Mouse (Mus musculus) ZHBTc4 (cell line): Measurements from ENCODE around the gene Ttyh3.

Source experiments
- DNase-seq: peaks from one replicate; pipeline ENCODE4 v3.0.0-alpha.2; 2011; ENCODE audit warnings: low read depth, low spot score

Ttyh3 gene

DNA sequence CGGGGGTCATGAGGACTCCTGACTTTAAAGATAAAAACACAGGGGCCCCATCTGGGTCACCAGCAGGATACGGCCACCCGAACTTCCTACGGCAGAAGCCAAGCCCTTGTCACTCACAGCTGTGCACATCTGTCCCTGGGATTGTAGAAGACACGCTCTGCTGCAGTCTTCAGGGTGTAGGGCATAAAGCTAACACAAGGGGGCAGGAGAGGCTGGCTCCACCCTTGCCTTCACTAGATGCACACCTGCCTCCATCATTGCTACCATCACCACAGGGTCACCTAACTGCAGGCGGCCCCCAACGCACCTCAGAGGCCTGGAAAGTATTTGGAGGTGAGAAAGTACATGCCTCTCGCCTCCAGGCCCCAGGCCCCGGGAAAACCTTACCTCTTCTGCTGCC is 19.8 kb downstream of the Ttyh3 start:
- peak; percentile 54 for DNase-seq

DNA sequence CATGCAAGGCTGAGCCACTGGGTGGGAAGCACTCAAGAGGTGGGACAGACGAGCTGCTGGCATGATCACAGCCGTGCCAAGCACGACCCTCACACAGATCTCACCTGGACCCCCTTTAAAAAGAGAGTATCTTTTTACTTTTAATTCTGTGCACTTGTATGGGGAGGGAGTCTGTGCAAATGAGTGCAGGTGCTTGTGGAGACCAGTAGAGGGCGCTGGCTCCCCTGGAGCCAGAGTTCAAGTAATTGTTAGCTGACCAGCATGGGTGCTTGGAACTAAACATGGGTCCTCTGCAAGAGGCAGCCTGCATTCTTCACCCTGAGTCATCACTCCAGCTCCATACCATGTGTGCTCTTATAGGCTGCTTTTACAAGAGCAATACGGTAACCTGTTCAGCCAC is 21.3 kb downstream of the Ttyh3 start:
- DNase-seq: no peak

DNA sequence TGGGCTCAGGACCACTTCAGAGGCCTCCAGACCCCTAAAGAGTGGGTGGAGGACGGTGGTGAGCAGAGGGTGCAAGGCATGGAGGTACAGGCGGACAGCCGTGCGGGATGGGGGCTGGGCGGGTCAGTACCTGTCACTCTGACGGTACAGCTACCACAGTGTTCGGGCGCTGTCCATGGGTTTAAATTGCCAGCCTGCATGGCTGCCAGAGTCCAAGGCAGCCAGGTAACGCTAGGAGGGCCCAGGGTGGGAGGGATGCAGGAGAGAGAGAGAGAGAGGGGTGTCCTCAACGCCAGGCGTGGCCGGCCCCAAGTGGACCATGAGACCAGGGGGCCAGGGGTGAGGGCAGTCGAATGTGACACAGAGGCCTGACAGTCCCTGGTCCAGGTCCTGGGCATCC is 23.9 kb downstream of the Ttyh3 start:
- DNase-seq: no peak

DNA sequence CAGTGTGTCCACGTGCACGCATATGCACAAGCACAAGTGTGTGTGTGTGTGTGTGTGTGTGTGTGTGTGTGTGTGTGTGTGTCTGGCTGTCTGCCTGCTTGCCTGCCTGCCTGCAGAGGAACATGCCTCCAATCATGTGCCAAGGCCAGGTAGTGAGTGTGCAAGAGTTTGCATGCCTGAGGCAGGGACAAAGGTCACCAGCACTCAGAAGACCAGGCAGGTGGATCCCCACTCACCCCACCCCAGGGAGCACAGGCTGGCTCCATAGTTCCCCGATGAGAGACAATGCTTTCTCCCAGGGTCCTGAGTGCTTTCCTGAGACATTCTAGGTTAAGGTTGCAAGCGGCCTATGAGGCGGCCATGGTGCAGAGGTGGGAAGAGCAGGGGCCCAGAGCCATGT is 24.6 kb downstream of the Ttyh3 start:
- DNase-seq: no peak

DNA sequence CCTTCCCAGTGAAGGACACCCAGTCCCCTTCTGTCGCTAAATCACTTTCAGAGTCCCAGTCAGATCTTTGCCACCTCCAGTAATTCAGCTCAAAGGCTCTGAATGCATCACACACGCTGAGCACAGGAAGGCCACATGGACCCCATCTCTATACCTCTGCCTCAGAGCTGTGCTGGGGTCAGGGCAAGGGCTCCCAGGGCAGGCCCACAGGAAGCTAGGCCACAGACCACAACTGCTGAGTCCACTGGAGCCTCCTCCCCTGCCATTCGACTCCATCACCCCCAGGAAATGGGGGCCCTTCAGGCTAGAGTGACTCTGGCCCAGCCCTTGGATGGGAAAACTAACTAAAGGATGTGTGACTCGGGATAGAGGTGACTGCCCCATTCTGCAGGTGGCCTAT is 25.0 kb downstream of the Ttyh3 start:
- no peak for DNase-seq

DNA sequence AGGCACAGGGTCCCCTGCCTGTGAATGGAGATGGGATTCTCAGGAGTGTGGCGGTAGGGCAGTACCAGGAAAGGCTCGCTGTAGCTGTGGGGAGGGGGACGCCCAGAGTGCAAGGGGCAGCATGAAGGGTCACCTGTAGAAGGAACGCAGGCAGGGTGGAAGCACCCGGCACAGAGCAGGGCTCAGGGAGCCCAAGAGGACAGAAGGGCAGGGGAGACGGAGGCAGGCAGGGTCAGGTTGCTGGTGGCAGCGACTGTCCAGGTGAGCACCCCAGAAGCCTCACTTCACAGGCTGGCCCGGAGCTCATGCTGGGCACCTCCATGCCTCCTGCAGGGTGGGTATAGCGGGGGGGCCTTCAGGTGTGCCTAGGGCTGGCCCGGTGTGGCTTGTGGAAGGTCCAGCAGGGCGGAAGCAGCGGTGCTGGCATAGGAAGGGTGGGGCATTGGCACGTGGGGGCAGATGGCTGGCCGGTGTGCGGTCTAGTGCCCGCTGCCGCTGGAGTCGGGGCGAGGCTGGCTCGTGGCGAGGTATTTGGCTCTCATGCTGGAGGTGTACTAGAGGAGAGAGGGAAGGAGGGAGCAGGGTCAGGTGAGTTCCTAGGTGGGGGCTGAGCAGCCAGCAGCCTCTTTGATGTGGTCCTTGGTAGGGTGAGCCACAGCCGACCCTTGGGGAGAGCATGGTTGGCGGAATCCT is 25.7 kb downstream of the Ttyh3 start:
- no peak for DNase-seq

DNA sequence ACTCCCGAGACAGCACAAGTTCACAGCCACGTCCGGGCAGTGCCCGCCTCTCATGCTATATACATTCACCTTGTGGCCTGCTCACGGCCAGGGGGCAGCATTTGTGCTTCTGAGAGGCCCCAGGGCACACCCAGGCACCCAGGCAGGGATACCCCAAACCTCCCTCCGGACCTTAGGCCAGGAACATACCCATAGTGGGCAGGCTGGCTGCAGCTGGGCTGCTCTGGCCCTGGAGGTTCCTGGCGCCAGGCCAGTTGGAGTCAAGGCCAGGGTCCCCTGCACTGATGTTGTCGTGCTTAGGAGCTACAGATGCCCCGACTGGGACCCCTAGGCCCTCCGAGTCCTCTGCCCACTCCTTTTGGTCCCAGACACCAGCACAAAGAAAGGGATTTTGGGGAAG is 27.3 kb downstream of the Ttyh3 start:
- no peak for DNase-seq

DNA sequence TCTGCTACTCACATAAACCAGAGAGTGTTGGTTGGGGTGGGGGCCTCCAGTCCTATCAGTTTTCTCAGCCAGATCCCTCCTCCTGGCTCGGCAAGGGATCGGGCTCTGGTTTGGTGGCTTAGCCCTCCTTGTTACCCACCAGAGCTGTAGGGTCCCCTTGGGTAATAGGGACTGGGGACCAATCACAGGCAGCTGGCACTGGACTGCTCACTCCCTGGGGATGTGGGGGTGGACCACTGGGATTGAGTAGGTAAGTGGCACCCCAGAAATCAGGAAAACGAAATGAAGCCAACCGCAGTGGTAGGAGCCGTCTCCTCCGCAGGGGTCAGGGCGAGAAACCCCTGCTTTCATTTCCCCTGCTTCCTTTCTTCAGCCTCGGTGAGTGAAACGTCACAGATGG is 27.7 kb downstream of the Ttyh3 start:
- DNase-seq: no peak

DNA sequence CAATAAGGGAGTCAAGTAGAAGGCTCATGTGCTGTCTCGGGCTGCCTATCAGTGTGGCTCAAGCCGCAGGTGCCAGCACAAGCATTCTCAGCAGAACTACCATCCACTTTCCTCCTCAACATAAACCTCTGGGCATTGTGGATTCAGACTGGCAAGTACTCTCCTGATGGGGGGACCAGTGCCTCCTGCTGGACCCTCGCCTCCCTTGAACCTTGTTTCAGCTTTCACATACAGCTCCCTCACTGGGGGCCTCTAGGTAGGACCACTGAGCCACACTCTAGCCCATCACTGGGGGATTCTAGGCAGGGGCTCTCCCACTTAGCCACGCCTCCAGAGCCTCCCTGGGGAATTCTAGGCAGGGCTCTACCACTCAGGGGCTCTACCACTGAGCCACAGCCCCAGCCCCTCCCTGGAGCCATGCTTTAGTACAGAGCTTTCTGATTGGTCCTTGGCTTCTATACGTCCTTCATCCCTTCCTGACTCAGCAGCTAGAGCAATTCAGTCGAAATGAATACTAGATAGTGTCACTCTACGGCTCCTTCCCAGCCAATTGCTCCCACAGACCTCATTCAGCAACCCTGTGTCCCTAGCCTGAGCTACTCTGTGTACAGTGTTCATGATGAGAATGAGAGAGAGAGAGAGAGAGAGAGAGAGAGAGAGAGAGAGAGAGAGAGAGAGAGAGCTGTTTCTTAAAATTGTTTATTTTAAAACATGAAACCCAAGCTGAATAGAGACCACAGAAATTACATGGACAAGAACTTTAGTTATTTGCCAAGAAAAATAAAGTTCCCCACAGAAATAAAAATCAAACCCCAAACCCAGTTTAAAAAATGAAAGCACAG is 28.7 kb downstream of the Ttyh3 start:
- DNase-seq: no peak

DNA sequence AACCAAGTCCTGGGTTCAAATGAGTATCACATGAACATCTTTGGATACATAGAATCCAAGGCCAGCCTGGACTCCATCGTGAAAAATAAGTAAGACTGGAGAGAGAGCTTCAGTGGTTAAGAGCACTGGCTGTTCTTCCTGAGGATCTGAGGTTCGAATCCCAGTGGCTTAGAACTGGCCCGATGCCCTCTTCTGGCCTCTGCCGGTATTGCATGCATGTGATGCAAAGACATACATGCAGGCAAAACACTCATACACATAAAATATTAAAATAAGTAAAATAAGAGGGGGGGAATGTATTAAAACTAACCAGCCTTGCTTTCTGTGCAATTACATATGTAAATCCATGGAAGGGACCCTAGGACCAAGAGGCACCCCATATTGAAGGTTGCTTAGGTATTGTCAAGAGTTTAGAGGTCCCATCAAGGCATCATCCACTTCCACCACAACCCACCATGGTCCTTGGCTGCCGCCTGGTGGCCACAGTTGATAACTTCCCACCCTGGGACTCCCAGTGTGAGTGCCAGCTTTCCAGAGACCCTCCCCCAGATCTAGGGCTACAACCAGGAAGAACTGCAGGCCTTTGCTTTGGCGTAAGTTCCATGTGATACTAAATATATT is 29.6 kb downstream of the Ttyh3 start:
- peak; percentile 90 for DNase-seq

DNA sequence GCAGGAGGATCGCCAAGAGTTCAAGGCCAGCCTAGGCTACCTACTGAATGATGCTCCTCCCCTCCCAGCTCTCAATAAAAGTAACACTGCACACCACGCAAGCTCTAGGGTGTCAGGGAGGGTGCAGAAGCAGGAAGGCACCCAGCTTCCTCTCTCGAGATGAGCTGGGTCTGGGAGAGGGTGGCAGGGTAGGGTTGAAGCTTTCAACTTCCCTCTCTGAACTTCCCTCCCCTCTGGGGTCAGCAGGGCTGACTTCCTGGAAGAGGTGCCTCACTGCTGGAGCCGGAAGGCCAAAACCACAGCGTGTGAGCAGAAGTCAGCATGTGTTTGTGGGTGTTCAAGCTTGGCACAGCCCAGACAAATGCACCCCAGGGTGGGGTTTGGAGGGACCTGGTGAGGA is 31.1 kb downstream of the Ttyh3 start:
- no peak for DNase-seq

DNA sequence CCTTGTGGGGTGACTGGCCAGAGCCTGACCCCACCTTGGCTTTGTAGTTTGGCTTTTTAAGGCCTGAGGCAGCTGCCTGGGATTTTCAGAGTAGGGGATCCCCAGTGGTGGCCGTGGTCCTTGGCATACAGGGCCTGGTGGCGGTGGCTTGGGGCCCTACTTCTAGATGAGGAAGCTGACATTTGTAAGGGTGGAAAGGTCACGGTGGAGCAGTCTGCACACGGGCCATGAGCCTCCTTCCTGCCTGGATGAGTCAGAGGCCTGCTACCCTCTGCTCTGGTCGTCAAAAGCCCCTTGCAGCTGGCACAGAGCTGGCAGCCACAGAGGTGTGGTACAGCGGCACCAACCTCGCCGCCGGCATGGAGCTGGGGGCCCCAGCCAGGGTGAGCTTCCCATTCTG is 32.1 kb downstream of the Ttyh3 start:
- no peak for DNase-seq

DNA sequence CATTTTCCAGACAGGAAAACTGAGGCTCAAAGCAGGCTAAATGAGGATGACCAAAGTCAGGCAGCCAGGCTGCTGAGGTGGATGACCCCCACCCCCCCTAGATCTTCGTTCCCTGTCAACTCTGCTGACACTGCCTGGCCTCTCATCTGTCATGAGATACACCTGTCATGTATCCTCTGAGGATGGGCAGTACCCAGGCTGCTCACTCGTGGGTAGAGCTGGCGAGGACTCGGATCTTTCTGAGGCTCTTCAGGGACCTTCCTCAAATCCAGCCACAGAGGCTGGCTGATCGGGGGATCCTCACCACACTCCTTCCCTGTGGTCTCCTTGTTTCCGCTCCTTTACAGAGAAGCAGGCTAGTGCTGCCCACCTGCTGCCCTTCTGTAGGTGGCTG is 32.7 kb downstream of the Ttyh3 start:
- DNase-seq: no peak

DNA sequence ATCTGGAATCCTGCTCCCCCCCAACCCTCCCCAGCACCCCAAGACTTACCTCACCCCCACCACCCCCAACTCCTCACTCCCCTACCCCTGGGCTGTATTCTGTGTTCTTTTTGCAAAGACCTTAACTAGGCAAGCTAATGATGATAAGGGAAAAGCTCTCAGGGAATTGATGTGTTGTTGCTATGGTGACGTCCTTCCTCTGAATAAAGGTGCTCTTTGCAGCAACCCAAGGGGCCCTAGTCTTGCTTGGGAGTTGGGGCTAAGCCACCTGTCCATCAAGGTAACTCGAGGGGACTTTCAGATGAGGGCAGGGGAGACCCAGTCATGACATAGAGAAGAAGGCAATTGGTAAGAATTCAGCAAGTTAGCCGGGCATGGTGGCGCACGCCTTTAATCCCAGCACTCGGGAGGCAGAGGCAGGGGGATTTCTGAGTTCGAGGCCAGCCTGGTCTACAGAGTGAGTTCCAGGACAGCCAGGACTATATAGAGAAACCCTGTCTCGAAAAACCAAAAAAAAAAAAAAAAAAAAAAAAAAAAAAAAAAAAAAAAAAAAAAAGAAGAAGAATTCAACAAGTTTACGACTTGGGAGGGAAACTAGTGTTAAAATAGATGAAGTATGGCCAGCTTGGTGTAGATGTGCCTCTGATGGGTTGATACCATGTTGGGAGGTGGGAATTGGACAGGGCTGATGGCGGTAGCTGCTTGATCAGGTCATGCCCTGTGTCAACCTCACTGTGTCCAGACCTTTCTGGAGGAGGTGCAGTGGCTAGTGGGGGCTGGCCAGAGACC is 33.3 kb downstream of the Ttyh3 start:
- no peak for DNase-seq

DNA sequence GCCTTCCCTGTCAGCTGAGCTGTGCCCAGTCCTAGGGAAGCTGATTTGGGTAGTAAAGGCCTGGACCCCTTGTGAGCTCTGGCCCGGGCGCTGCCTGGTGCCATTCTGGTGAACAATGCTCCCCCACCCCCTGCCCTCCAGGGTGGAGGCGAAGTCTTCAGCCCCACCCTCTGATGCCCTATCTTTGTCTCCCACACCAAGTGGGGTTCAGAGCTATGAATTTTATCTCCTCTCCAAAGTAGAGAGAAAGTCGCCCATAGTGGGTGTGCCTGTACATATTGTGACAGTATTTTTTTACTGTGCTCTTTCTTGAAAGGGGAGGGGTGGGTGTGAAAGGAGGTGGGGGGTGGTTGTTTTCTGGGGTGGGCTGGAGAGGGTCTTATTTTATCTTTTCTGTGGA is 34.0 kb downstream of the Ttyh3 start:
- DNase-seq: no peak

DNA sequence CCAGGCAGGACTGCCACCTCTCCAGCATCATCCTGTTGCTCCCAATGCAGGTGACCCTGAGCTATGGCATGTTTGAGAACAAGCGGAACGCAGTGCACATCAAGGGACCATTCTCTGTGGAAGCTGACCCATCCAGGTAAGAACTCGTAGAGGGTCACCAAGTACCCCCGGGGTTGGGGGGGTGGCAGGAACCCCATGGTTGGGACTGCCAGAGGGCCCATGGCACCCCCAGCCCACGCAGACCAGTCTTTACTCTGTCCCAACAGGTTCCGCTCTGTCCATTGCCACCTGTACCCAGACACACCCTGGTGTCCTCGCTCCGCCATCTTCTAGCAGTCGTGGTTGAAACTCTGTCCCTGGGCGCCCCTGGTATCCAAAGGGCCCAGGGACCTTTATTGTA is 34.7 kb downstream of the Ttyh3 start:
- no peak for DNase-seq

DNA sequence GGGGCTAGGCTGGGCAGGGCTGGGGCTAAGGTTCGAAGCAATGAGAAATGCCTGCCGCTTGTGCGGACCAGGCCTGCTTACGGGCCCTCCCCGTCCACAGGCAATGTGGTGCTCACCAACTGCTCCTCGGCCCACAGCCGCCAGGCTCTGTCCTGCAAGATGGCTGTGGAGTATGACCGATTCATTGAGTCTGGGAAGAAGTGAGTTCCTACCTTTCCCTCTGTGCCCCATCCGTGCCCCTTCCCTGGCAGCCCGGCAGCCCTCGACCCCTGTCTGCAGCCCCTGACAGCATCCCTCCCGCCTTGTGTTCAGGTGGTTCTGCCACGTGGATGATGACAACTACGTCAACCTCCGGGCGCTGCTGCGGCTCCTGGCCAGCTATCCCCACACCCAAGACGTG is 36.6 kb downstream of the Ttyh3 start:
- no peak for DNase-seq

DNA sequence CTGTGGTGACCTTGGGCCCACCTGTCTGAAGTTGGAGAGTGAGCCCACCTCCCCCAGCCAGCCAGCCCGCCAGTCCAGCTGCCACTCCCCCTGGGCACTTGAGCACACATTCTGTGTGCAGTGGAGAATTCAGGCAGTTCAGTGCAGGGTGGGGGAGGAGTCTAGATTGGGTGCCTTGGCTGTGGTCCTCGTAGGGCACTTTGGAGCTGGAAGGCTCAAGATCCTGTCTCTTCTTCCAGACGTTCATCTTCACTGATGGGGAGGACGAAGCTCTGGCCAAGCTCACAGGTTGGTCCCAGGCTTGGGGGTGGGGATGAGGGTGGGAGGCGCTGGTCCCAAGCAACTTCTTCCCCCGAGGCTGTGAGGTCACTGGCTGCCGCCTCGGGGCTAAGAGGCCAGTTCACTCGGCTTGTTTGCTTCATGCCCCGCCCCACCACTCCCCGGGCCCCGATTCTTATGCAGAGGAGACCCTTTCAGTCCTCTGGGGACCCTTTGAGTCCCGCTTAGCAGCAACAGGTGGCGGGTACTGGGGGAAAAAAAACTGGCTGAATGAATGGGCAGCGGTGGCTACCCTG is 37.1 kb downstream of the Ttyh3 start:
- DNase-seq: peak; percentile 79

DNA sequence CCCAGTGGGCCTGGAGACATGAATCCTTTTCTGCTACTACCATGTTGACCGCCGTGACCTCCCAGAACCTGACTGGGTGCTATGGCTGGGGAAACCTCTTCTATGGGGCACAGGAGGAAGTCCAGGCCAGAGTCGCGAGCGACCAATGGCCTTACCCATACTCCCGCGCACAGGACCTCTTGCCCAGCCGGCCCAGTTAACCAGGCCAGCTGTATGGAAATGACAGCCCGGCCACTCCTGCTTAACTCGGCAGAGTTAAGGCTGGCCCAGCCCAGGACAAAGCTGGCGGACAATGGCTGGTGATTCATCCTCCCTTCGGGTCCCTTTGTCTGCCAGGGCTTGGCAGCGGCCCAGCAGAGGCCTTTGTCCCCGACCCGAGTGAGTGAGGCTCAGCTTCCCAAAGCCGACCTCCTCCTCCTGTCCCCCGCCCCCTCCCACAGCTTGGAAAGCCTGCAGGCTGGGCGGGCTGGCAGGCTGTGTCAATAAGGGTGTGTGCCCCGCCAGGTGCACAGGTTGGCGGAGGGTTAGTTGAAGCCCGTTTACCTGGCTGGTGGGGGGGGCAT is 37.7 kb downstream of the Ttyh3 start:
- peak; percentile 69 for DNase-seq

DNA sequence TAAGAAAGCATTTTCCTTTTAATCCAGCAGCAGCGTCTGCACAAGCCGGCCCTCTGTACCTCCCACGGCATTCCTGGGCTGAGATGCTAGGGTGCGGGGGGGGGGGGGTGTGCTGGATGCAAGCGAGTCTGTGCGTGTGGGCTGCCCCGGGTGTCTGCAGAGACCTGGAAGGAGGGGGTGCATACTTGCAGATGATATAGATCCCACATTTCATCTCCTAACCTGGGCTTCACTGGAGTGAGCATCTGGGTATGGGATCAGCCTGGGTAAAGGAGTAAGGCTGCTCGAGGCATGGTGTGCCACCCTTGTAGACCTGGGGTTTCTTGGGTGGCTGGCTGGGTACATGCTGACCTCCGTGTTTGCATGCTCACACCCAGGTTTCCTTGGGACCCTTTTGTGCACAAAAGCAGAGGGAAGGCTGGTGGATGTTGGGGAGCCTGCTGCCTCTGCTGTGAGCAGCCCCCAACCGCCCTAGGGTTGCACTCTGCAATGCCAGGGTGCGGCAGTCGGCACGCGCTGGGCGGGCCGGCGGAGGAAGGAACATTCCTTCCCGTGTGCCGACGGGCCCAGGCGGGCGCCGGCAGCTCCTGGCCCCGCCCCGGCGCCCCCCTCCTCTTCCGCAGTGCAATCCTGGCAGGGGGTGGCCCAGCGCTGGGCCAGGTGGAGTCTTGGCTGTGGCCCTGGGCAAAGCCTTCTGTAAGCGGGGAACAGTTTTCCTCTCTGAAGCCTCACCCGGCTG is 38.4 kb downstream of the Ttyh3 start:
- DNase-seq: peak; percentile 55
